Mouse (Mus musculus) lung, embryonic 14.5 days (tissue): Measurements from ENCODE around the gene Tex48. TPM values are rescaled to one million over a fixed set of nuclear protein-coding genes. Genes with fewer than 3 reads are reported as not detected.
A peak's percentile ranks its signal among the peaks of the same experiment; 100 is the strongest.

Experiments
- ATAC-seq: fragments of 200-750 bp; cut with Nextera tagmentation; 2 replicates; pipeline ENCODE4 v1.8.0; 2017; ENCODE audit warnings: mild to moderate bottlenecking, moderate TSS enrichment, moderate library complexity; ENCODE audit not compliant: insufficient read depth
- DNase-seq: peaks from one replicate; pipeline ENCODE4 v3.0.0-alpha.2; 2015
- H3K27ac ChIP-seq: fragments of 300-500 bp; sonication (generic); 2 replicates; pipeline ENCODE4 v1.5.1; 2014; ENCODE audit warnings: low read depth, mild to moderate bottlenecking, moderate library complexity
- H3K27me3 ChIP-seq: fragments of 300-500 bp; sonication (generic); 2 replicates; pipeline ENCODE4 v1.6.1; 2014; ENCODE audit warnings: low read length, control low read depth; ENCODE audit not compliant: insufficient read depth
- H3K36me3 ChIP-seq: fragments of 300-500 bp; sonication (generic); 2 replicates; pipeline ENCODE4 v1.6.1; 2014; ENCODE audit warnings: control low read depth; ENCODE audit not compliant: insufficient read depth
- H3K4me1 ChIP-seq: fragments of 300-500 bp; sonication (generic); 2 replicates; pipeline ENCODE4 v1.6.1; 2014; ENCODE audit warnings: antibody characterized with exemption, control low read depth; ENCODE audit not compliant: insufficient read depth
- H3K4me2 ChIP-seq: fragments of 300-500 bp; sonication (generic); 2 replicates; pipeline ENCODE4 v1.6.1; 2014; ENCODE audit warnings: mild to moderate bottlenecking
- H3K4me3 ChIP-seq: fragments of 300-500 bp; sonication (generic); 2 replicates; pipeline ENCODE4 v1.5.1; 2014; ENCODE audit warnings: low read depth, low read length
- H3K9ac ChIP-seq: fragments of 300-500 bp; sonication (generic); 2 replicates; pipeline ENCODE4 v1.6.1; 2014
- H3K9me3 ChIP-seq: fragments of 300-500 bp; sonication (generic); 2 replicates; pipeline ENCODE4 v1.6.1; 2016; ENCODE audit warnings: low read depth, low read length, control low read depth
- CTCF ChIP-seq: IDR thresholded peaks from 2 replicates; pipeline ENCODE4 v1.5.1; 2016; ENCODE audit warnings: antibody characterized with exemption, low read depth
- WGBS: fragments of 180-500 bp; shearing (Covaris S2); extraction: QIAGEN DNeasy Blood & Tissue Kit; methylation state at CpG from one replicate; pipeline ENCODE4 v1.1.7; 2014; 5-methylcytosine and 5-hydroxymethylcytosine counted together
- polyA plus RNA-seq: library from polyadenylated mRNA; unstranded; fragments of >200 nt; fragmentation: Nextera tagmentation; extraction: Ambion mirVana; gene quantifications from 2 replicates; pipeline ENCODE4 v1.2.1, GENCODE M21; 2014

Gene Tex48
- polyA plus RNA-seq, 1 experiment from 2014 or later: not detected

DNA sequence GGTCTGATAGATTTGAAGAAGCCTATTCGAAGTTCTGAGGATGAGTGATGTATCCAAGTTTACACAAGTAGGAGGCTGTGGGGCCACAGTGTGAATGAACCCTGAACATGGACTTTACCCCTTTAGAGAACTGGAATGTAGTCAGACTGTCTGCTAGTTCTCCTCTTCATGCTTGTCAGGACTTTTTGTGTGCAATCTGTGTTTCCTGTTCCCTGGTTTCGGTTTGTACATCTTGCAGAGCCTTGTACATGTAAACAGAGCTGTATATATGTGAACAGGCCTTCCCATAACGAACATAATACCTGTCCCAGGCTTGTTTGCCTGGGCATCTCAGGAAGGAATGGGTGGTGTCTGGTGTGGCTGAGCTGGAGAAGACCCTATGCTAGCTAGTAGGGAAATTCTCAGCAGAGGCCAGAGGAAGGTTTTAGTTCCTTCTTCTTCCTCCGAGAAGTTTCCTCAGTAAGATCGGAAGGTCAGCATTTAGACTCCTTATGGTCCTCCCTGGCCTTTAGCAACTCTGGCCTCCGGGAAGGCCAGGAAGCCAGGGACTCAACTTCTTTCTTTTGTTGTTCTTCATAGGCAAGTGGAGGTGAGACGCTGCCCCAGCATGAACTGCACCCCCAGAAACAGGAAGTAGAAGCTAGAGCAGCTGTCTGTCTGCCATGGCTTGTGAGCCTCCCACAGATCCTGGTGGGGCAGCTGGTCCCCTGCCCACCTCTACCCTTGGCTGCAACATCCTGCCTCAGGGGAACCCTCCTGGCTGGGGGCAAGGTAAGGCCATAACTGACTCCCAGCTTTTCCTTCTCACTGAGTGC is 60.2 kb downstream of the Tex48 start:
- no peak for DNase-seq
- no peak overlapping the region for H3K4me3 ChIP-seq
- TF ChIP-seq CTCF: no peak
- H3K9ac ChIP-seq: no peak overlapping the region
- H3K9me3 ChIP-seq: no peaks in the 10 kb centered on the region
- ATAC-seq: no peak
- no peak overlapping the region for H3K4me2 ChIP-seq
- no peak overlapping the region for H3K27ac ChIP-seq
- WGBS: 66% methylated on average over 7 of the region's 7 CpGs
- no peaks in the 10 kb centered on the region for H3K27me3 ChIP-seq
- no peaks in the 10 kb centered on the region for H3K36me3 ChIP-seq
- H3K4me1 ChIP-seq: peaks cover 11% of the 10 kb centered on the region; the same call in 1 of the 2 replicates

- DNase-seq (peak; percentile 27), ATAC-seq (no peak)
- H3K9ac ChIP-seq: no peak overlapping the region
- 72% methylated on average over 8 of the region's 8 CpGs for WGBS
- H3K36me3 ChIP-seq: no peaks in the 10 kb centered on the region
- no peaks in the 10 kb centered on the region for H3K9me3 ChIP-seq
- H3K4me3 ChIP-seq: no peak overlapping the region
- H3K27me3 ChIP-seq: no peaks in the 10 kb centered on the region
- peak; percentile 38 for TF ChIP-seq CTCF
- no peak overlapping the region for H3K27ac ChIP-seq
- H3K4me2 ChIP-seq: peak overlapping the region; percentile 84
- H3K4me1 ChIP-seq: peaks cover 11% of the 10 kb centered on the region; the same call in 1 of the 2 replicates
These were observed 62.1 kb downstream of the Tex48 start for GRCm38 (mm10) chr4:63560079-63560478.

GRCm38 (mm10) chr4:63559127-63559697 is 63.0 kb downstream of the Tex48 start:
- Histone ChIP-seq H3K9me3 (no peaks in the 10 kb centered on the region), H3K36me3 (0 out of 2 replicates have a peak, but pooled peaks cover 2% of the 10 kb centered on the region), H3K4me1 (peaks cover 11% of the 10 kb centered on the region; the same call in 1 of the 2 replicates), H3K9ac (peak overlapping the region; percentile 81), H3K4me3 (peak overlapping the region; percentile 66), H3K27me3 (no peaks in the 10 kb centered on the region), H3K27ac (no peak overlapping the region), H3K4me2 (peak overlapping the region; percentile 84)
- ATAC-seq (peak; percentile 39; the same call in 1 of the 2 replicates), DNase-seq (peak; percentile 53)
- TF ChIP-seq CTCF: no peak
- WGBS: 31% methylated on average over 9 of the region's 9 CpGs

DNA sequence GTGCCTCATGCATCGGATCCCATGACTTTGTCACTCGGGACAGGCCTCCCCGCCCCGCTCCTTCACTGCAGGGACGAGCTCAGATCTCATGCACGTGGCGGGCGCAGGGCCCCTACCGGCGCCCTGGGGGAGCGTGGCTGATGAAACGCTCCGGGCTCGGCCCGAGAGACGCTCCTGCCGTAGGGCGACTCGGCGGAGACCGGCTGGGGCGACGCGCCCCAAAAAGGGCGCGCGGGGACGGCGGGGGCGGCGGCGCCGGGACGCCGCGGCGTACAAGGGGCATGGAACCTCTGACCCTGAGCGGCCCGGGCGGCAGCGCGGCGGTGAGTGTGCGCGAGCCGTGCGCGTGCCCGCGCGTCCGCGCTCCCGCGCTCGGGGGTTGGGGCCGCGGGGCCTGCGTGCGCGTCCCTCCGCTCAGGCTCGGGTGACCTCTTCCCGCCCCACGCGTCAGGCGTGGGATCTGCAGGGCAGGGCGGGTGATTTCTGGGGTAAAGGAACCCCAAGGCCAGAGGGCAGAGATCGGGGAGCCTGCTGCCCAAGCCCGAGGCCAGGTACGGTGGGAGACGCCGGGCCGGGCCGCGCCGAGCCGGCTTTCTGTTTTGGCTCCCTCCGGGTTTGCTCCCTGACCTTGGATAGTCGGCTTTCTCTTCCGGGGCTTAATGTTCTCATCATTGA is 63.7 kb downstream of the Tex48 start, which contains the start of gene Tmem268:
Gene Tmem268 (plus strand): TSS at position 375 of the 675 bp plus-strand sequence.
- Histone ChIP-seq H3K4me1 (peaks cover 11% of the 10 kb centered on the region; the same call in 1 of the 2 replicates), H3K27ac (peak within 1 kb of the TSS; percentile 66), H3K36me3 (0 out of 2 replicates have a peak, but pooled peaks cover 4% of the 10 kb centered on the region), H3K9me3 (no peaks in the 10 kb centered on the region), H3K4me3 (peak within 1 kb of the TSS; percentile 66), H3K4me2 (peak within 1 kb of the TSS; percentile 84), H3K27me3 (no peaks in the 10 kb centered on the region), H3K9ac (peak within 1 kb of the TSS; percentile 81)
- ATAC-seq: peak; percentile 84
- peak; percentile 85 for DNase-seq
- under 1% methylated on average over 77 of the region's 81 CpGs for WGBS
- peak; percentile 39 for TF ChIP-seq CTCF

DNA sequence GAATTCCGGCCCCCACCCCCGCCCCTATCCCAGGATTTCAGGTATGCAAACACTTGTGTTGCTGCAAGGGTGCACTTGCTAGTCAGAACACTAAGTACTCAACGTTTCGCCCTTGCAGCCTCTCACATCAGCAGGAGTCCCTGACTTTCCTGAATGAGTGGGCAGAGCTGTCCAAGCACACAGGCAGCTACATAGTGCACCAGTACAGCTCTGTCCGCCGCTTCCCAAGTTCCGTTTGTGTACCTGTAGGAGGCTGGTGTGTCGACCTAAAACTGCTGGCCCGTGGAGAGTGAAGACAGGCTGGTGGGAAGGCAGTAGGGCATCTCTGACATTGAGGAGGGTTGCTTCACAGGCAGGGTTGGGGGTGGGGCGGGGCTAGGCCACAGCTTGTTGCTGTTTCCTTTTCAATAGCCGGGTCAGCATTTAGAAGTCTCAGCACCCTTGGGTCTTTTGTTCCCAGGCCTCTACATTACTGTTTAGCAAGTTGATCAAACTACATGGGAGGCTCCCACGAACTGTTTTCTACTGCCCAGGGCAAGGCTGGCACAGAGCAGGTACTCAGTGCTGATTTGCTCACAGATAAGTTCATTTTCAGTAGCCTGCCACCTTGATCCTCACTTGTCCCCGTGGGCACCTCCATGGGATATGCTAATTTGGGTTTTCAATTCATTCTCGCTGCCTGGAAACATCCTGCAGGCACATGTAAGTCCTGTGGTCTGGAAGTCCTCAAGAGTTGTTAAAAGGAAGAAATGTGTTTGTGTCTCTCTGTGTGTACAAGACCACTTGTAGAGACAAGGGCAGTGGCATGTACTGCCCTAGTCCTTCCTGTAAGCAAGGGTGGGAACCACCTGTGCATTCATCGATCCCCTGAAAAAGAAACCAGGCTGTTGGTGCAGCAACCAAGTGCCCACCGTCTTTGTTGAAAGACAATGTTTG is 64.8 kb downstream of the Tex48 start:
- peak overlapping the region; percentile 66 for H3K4me3 ChIP-seq
- peaks cover 11% of the 10 kb centered on the region; the same call in 1 of the 2 replicates for H3K4me1 ChIP-seq
- no peak for TF ChIP-seq CTCF
- peak overlapping the region; percentile 84 for H3K4me2 ChIP-seq
- no peak overlapping the region for H3K27ac ChIP-seq
- WGBS: 34% methylated on average over 16 of the region's 16 CpGs
- DNase-seq (peak; percentile 28), ATAC-seq (no peak)
- H3K27me3 ChIP-seq: no peaks in the 10 kb centered on the region
- H3K9ac ChIP-seq: peak overlapping the region; percentile 81
- no peaks in the 10 kb centered on the region for H3K9me3 ChIP-seq
- H3K36me3 ChIP-seq: peaks cover 11% of the 10 kb centered on the region

Other genes with a start within 250 kb of the Tex48 start
- gene Akna, start 219.1 kb downstream of the Tex48 start, polyA plus RNA-seq: 11.2 and 12.6 TPM in 2 replicates
- gene Whrn, start 126.4 kb downstream of the Tex48 start, polyA plus RNA-seq: 4.5 and 4.7 TPM in 2 replicates
- 228 and 231 TPM in 2 replicates for gene Atp6v1g1, start 77.7 kb downstream of the Tex48 start, polyA plus RNA-seq
- gene Tmem268, start 63.6 kb downstream of the Tex48 start, polyA plus RNA-seq: 8.2 and 8.5 TPM in 2 replicates
- not detected in 2 replicates for gene Gm11213, start 17.2 kb downstream of the Tex48 start, polyA plus RNA-seq
- gene Gm11214, start 41.0 kb upstream of the Tex48 start, polyA plus RNA-seq: not detected in 2 replicates
- gene Tnfsf15, start 122.7 kb upstream of the Tex48 start, polyA plus RNA-seq: 0.08 and 0.14 TPM in 2 replicates
- 0.04 and 0.07 TPM in 2 replicates for gene Tnfsf8, start 238.9 kb upstream of the Tex48 start, polyA plus RNA-seq